Mouse (Mus musculus): Measurements from ENCODE around the gene Snrnp27.

DNA sequence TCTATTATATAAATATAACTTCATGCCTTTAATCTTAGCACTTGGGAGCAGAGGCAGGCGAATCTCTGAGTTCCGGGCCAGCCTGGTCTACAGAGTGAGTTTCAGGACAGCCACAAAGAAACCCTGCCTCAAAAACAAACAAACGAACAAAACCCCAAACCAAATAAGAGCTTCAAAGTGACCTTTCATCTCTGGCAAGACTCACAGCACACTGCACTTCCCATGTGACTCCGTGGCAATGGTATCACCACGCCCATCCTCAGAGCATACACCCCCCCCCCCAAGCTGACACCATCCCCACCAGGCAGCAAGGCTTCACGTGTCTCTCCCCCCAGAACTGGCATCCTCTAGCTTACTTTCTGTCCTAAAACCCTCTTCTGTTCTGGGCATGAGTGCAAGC lies 13.6 kb upstream of the Snrnp27 start:
- no peak for TF ChIP-seq POLR2A (IDR thresholded peaks at IDR 0.05; ENCODE audit: low read depth, low read length)
- no peak for TF ChIP-seq CTCF (IDR thresholded peaks at IDR 0.05; ENCODE audit: extremely low read depth, insufficient read depth, insufficient read length, insufficient replicate concordance)

Measured in spleen, adult 2 months (tissue).